Mouse (Mus musculus) embryonic facial prominence, embryonic 13.5 days (tissue): ENCODE results near the gene Slc8a1. TPM values are rescaled to one million over a fixed set of nuclear protein-coding genes. Genes with fewer than 3 reads are reported as not detected.

Experiments used
- ATAC-seq: fragments of 200-750 bp; cut with Nextera tagmentation; 2 replicates; pipeline ENCODE4 v1.8.0; 2017; ENCODE audit warnings: low read depth; ENCODE audit not compliant: insufficient number of reproducible peaks, insufficient read depth, low FRiP score, low TSS enrichment
- H3K27ac ChIP-seq: fragments of 300-500 bp; sonication (generic); 2 replicates; pipeline ENCODE4 v1.5.1; 2015; ENCODE audit warnings: moderate library complexity, mild to moderate bottlenecking, inconsistent platforms
- H3K27me3 ChIP-seq: fragments of 300-500 bp; sonication (generic); 2 replicates; pipeline ENCODE4 v1.6.1; 2015; ENCODE audit warnings: mild to moderate bottlenecking, inconsistent platforms
- H3K36me3 ChIP-seq: fragments of 300-500 bp; sonication (generic); 2 replicates; pipeline ENCODE4 v1.6.1; 2015; ENCODE audit warnings: mild to moderate bottlenecking, inconsistent platforms
- H3K4me1 ChIP-seq: fragments of 300-500 bp; sonication (generic); 2 replicates; pipeline ENCODE4 v1.6.1; 2015; ENCODE audit warnings: inconsistent platforms
- H3K4me2 ChIP-seq: fragments of 300-500 bp; sonication (generic); 2 replicates; pipeline ENCODE4 v1.6.1; 2015; ENCODE audit warnings: moderate library complexity, mild to moderate bottlenecking, inconsistent platforms
- H3K4me3 ChIP-seq: fragments of 300-500 bp; sonication (generic); 2 replicates; pipeline ENCODE4 v1.5.1; 2015; ENCODE audit warnings: mild to moderate bottlenecking, inconsistent platforms
- H3K9ac ChIP-seq: fragments of 300-500 bp; sonication (generic); 2 replicates; pipeline ENCODE4 v1.6.1; 2015; ENCODE audit warnings: mild to moderate bottlenecking, inconsistent platforms
- H3K9me3 ChIP-seq: fragments of 300-500 bp; sonication (generic); 2 replicates; pipeline ENCODE4 v1.6.1; 2016; ENCODE audit warnings: inconsistent platforms
- WGBS: fragments of 180-500 bp; shearing (Covaris S2); methylation state at CpG from one replicate; pipeline ENCODE4 v1.1.7; 2015; ENCODE audit warnings: mixed read lengths; 5-methylcytosine and 5-hydroxymethylcytosine counted together
- polyA plus RNA-seq: library from polyadenylated mRNA; unstranded; fragments of >200 nt; fragmentation: Nextera tagmentation; extraction: Ambion mirVana; gene quantifications from 2 replicates; pipeline ENCODE4 v1.2.1, GENCODE M21; 2015

The Slc8a1 gene
- polyA plus RNA-seq, 1 experiment from 2014 or later: 5.0 TPM

DNA sequence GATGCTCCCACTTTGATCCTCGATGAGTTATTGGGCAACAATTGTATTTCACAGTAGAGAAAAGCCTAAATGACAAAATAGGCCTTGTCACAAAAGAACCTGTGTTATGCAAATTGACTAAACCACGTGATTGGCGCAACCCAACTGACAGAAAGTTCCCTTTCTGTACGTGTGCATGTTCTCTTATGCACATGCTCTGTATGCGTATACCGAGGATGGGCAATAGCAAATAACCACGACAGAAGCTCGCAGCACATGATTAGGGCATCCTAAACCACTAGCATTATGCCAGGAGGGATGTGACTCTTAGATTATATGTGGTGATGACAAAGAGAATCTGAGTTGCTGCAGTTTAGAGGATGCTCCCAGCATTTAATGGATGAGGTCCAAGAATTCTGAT, 122.8 kb downstream of the Slc8a1 start:
- Histone ChIP-seq H3K27ac (no peak overlapping the region), H3K27me3 (no peaks in the 10 kb centered on the region), H3K9ac (no peak overlapping the region), H3K36me3 (no peaks in the 10 kb centered on the region), H3K9me3 (no peaks in the 10 kb centered on the region), H3K4me1 (no peaks in the 10 kb centered on the region), H3K4me2 (no peak overlapping the region), H3K4me3 (no peak overlapping the region)
- no peak for ATAC-seq
- WGBS: 88% methylated on average over 8 of the region's 8 CpGs

DNA sequence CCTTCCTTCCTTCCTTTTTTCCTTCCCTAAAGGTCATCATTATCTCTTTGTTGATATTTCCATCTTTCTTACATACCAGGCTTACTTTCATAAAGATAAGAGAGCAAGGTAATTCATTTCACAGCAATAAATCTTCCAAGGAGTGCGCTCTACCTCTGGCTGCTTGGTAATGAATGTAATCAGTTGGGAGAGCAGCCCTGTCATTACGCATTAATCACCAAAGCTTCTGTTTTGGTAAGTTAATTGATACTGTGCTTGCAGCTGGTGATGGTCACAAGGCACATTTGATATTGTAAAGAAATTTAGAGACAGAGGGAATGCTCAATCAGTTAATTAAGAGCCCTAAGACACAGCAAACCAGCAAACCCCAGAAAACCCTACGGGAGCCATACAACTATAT, 130.7 kb downstream of the Slc8a1 start:
- H3K27ac ChIP-seq: no peak overlapping the region
- H3K4me3 ChIP-seq: no peak overlapping the region
- no peak for ATAC-seq
- H3K27me3 ChIP-seq: no peaks in the 10 kb centered on the region
- H3K4me2 ChIP-seq: no peak overlapping the region
- no peaks in the 10 kb centered on the region for H3K36me3 ChIP-seq
- H3K4me1 ChIP-seq: peaks cover 7% of the 10 kb centered on the region; the same call in 1 of the 2 replicates
- WGBS: 76% methylated on average over 3 of the region's 3 CpGs
- no peaks in the 10 kb centered on the region for H3K9me3 ChIP-seq
- H3K9ac ChIP-seq: no peak overlapping the region

DNA sequence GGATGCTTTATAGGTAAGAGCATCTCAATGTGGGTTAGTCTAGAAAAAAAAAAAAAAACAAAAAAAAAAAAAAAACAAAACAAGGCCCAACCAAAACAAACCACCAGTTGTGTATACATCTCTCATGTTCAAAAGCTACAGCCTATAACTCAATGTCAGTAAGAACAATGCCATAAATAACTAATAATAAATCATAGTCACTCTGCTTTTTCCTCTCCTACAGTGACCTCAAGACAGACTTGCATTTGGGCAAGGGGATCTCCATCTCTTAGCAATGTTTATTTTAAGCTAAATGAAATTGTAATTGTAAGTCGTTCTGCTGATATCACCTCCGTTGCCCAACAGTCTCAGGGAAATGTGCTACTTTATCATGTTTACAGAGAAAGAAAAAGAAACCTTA, 132.1 kb downstream of the Slc8a1 start:
- no peaks in the 10 kb centered on the region for H3K27me3 ChIP-seq
- no peaks in the 10 kb centered on the region for H3K9me3 ChIP-seq
- WGBS: 78% methylated on average over 2 of the region's 2 CpGs
- no peak overlapping the region for H3K27ac ChIP-seq
- H3K4me3 ChIP-seq: no peak overlapping the region
- H3K36me3 ChIP-seq: no peaks in the 10 kb centered on the region
- ATAC-seq: no peak
- H3K9ac ChIP-seq: no peak overlapping the region
- H3K4me2 ChIP-seq: no peak overlapping the region
- H3K4me1 ChIP-seq: peaks cover 7% of the 10 kb centered on the region; the same call in 1 of the 2 replicates

DNA sequence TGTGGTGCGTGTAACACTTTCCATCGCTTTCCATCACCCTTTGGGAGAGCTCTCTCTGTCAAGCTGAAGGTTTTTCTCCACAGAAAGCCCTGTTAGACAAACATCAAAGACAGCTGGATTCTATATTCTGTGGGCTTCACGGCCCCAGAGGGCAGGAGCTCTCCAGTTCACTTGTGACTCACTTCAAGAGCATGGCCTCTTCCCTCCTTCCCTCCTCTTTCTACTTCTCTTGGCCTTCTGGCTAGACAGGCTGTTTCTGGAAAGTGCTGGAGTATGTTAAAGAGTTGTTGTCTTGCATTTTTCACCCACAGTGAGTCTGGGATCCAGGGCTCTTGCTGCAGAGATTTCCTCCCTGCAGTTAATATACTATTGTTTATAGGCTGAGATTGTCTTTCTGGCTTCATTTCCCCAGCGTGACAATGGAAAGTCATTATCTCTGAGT, 132.9 kb downstream of the Slc8a1 start:
- H3K36me3 ChIP-seq: no peaks in the 10 kb centered on the region
- peak overlapping the region; percentile 17; the same call in 1 of the 2 replicates for H3K27ac ChIP-seq
- H3K4me1 ChIP-seq: peaks cover 7% of the 10 kb centered on the region; the same call in 1 of the 2 replicates
- WGBS: 36% methylated on average over 4 of the region's 4 CpGs
- H3K9ac ChIP-seq: no peak overlapping the region
- H3K9me3 ChIP-seq: no peaks in the 10 kb centered on the region
- H3K4me3 ChIP-seq: no peak overlapping the region
- H3K4me2 ChIP-seq: no peak overlapping the region
- H3K27me3 ChIP-seq: no peaks in the 10 kb centered on the region
- ATAC-seq: no peak

DNA sequence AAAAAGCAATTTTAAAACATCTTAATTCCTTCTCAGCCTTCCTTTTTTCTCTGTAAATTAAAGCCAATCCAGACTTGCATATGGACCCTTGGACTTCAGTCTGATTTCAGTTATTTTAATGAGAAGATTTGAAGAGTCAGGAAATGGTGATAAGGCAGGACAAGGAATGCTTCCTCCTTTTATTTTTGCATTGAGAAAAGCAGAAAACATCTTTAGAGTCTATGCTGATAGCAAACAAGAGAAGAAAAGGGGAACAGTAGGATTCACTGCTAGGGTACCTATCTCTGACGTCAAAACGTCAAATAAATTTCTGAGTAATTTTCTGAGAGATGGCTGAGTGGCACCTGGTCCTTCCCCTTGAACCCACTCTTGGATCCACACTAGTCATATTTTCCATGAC, 139.1 kb downstream of the Slc8a1 start:
- Histone ChIP-seq H3K9me3 (no peaks in the 10 kb centered on the region), H3K27me3 (no peaks in the 10 kb centered on the region), H3K4me1 (no peaks in the 10 kb centered on the region), H3K9ac (no peak overlapping the region), H3K36me3 (no peaks in the 10 kb centered on the region), H3K27ac (no peak overlapping the region), H3K4me3 (no peak overlapping the region), H3K4me2 (no peak overlapping the region)
- no peak for ATAC-seq
- 87% methylated on average over 2 of the region's 2 CpGs for WGBS

DNA sequence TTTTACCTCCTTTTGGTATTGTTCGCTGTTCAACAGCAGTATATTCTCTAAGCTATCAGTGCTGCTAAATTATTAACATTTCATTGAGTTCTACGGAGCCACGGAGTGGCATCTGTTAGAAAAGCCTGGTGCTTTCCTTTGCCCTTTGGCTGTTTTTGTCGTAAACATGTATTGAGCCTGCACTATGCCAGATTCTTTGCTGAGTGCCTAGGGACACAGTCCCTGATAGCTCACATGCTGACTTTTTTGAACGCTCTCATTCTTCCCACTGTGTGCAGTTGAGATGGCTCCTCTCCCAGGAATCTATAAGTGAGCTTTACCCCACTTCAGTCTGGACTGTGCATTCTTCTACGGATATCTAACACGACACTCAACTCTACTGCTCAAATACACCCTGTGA, 148.4 kb downstream of the Slc8a1 start:
- H3K9ac ChIP-seq: no peak overlapping the region
- no peaks in the 10 kb centered on the region for H3K9me3 ChIP-seq
- H3K4me2 ChIP-seq: no peak overlapping the region
- no peak for ATAC-seq
- no peaks in the 10 kb centered on the region for H3K36me3 ChIP-seq
- no peaks in the 10 kb centered on the region for H3K27me3 ChIP-seq
- H3K4me3 ChIP-seq: no peak overlapping the region
- H3K27ac ChIP-seq: no peak overlapping the region
- WGBS: 68% methylated on average over 7 of the region's 7 CpGs
- H3K4me1 ChIP-seq: no peaks in the 10 kb centered on the region

DNA sequence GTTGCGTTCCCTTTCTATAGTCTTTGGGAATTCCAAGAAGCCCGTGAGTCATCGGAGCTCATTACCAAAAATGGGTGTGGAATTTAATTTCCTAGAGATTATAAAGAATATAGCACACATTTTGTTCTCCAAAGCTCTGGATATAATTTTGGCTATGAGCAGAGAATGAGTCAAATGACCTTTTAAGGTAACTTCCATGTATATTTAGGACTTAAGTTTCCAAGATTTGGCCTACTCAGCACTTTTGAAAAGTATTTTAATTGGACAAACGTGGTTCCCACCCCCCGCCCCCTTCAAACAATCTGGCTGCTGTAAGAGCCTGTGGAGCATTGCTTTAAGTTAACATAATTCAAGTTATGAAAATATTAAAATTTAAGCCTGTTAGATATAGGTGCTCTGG, 151.4 kb downstream of the Slc8a1 start:
- Histone ChIP-seq H3K4me1 (no peaks in the 10 kb centered on the region), H3K27me3 (no peaks in the 10 kb centered on the region), H3K4me3 (no peak overlapping the region), H3K9me3 (no peaks in the 10 kb centered on the region), H3K27ac (no peak overlapping the region), H3K4me2 (no peak overlapping the region), H3K36me3 (no peaks in the 10 kb centered on the region), H3K9ac (no peak overlapping the region)
- ATAC-seq: no peak
- whole genome bisulfite sequencing: 77% methylated on average over 5 of the region's 5 CpGs

DNA sequence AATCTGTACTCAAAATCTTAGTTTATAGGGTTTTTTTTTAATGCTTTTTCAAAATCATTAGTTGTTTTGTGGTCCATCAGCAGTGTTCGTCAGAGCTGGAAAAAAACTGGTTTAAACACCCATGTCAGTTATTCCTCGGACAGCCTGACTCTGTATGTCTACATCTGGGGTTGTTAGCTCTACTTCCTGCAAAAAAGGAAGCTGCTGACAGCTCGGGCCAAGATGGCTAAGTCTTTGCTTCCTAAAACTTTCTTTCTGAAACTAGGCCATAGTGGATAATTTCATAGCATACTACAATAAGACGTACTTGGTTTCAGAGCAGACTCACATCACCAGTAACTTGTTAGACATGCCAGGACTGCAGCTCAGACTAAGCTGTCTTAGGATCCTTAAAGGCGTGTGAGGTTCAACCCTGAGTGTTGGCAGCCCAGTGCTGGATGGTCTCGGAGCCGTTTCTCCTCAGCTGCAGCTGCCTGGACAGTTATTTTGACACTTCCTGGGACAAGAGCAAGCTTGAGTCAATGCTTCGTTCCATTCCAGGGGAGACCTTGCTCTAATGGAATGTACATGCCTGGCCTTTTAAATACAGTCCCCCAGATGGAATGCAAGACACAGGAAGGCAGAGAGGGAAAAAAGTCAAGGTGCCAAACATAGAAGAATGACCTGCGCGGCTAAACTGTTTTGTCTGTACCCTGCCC, 158.3 kb downstream of the Slc8a1 start:
- H3K27me3 ChIP-seq: no peaks in the 10 kb centered on the region
- no peak overlapping the region for H3K9ac ChIP-seq
- H3K4me2 ChIP-seq: no peak overlapping the region
- no peak overlapping the region for H3K4me3 ChIP-seq
- H3K4me1 ChIP-seq: 0 out of 2 replicates have a peak, but pooled peaks cover 5% of the 10 kb centered on the region
- H3K36me3 ChIP-seq: no peaks in the 10 kb centered on the region
- H3K9me3 ChIP-seq: no peaks in the 10 kb centered on the region; the same call in 1 of the 2 replicates
- H3K27ac ChIP-seq: no peak overlapping the region
- WGBS: 61% methylated on average over 10 of the region's 10 CpGs
- no peak for ATAC-seq

DNA sequence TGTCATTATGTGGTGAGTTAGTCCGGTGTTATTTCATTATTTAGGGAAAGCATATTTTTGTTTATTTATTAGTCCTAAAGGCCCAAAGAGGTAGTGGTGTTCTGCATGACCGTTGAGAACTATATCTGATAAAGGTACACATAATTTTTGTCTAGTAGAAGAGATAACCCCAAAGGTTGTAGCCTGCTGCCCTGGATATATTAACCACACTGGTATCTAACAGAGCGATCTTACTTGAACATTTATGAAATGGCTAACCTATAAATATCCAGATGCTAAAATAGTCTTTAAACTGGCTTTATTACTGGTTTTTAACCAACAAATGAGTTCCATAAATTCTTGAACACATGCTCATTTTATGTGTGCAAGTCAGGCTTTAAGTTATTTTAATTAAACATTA, 161.3 kb downstream of the Slc8a1 start:
- 0 out of 2 replicates have a peak, but pooled peaks cover 5% of the 10 kb centered on the region for H3K4me1 ChIP-seq
- no peak overlapping the region for H3K9ac ChIP-seq
- no peak overlapping the region for H3K27ac ChIP-seq
- H3K4me3 ChIP-seq: no peak overlapping the region
- H3K36me3 ChIP-seq: no peaks in the 10 kb centered on the region
- no peak overlapping the region for H3K4me2 ChIP-seq
- H3K9me3 ChIP-seq: no peaks in the 10 kb centered on the region; the same call in 1 of the 2 replicates
- WGBS: 95% methylated on average over 3 of the region's 3 CpGs
- no peak for ATAC-seq
- H3K27me3 ChIP-seq: no peaks in the 10 kb centered on the region

DNA sequence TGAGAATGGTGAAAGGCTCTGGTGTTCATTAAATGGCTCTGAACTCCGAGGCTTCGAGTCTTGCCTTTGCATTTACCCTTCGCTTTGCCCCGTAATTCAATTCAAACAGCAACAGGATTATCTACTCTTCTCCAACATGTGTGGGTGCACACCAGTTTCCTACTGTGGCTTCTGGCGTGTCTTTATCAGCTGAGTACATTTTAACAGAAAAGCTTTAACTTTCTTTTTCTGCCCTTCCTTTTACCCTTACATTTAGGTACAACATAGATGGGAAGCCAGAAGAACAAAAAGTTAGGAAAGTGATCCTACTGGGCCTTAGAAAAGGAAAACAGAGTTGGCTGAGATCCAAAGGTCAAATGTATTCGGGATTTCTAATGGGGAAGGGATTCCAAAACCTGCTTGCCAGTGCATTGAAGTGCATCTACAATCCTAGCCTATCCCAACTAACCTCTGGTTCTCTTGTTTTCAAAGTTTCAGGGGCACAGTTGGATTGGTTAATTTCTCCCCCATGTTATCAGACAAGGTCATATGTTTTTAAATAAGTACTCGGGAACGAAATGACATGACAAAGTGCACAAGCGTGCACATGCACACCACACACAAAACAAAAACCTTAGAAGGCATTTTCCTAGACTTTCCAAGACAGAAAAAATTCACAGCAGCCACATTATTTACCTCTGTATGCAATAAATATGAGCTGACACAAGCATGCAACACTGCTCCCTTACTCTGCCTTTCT, 172.4 kb downstream of the Slc8a1 start:
- no peak overlapping the region for H3K9ac ChIP-seq
- no peak overlapping the region for H3K4me2 ChIP-seq
- H3K4me3 ChIP-seq: no peak overlapping the region
- ATAC-seq: no peak
- no peaks in the 10 kb centered on the region for H3K9me3 ChIP-seq
- 59% methylated on average over 9 of the region's 9 CpGs for WGBS
- H3K27me3 ChIP-seq: no peaks in the 10 kb centered on the region
- no peak overlapping the region for H3K27ac ChIP-seq
- no peaks in the 10 kb centered on the region for H3K36me3 ChIP-seq
- H3K4me1 ChIP-seq: no peaks in the 10 kb centered on the region

DNA sequence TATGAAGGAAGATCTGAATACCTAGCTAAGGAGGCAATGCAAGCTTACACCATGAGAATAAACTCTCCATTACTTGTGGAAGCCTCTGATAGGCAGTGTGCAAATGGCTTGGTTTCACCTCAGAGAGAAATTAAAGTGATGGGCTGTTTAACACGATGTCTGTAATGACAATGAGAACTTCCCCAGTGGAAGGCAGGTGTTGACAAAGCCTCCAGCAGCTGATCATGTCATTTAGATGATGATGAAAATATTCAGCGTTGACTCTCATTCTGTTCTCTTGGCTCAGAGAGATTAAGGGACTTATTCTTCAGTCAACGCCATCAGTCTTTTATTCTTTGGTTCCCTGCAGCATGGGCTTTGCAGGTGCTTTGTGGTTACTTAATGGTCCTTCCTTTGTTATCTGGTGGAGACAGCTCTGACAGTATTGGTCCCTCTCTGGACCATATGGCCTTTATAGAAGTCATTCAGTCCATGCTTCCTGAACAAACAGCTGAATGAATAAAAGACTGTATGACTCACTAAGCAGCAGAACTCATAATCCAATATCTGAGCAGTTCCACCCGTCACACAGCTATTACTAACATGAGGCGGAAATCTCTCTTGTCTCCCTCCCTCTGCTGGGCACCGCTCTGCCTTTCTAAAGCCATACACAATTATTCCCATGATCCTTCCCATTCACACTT, 184.0 kb downstream of the Slc8a1 start:
- H3K4me3 ChIP-seq: no peak overlapping the region
- H3K9ac ChIP-seq: no peak overlapping the region
- H3K4me1 ChIP-seq: no peaks in the 10 kb centered on the region; the same call in 1 of the 2 replicates
- H3K4me2 ChIP-seq: no peak overlapping the region
- no peak for ATAC-seq
- WGBS: 70% methylated on average over 6 of the region's 6 CpGs
- no peaks in the 10 kb centered on the region for H3K36me3 ChIP-seq
- H3K9me3 ChIP-seq: no peaks in the 10 kb centered on the region
- no peaks in the 10 kb centered on the region for H3K27me3 ChIP-seq
- no peak overlapping the region for H3K27ac ChIP-seq
